In the genomic region with DNA sequence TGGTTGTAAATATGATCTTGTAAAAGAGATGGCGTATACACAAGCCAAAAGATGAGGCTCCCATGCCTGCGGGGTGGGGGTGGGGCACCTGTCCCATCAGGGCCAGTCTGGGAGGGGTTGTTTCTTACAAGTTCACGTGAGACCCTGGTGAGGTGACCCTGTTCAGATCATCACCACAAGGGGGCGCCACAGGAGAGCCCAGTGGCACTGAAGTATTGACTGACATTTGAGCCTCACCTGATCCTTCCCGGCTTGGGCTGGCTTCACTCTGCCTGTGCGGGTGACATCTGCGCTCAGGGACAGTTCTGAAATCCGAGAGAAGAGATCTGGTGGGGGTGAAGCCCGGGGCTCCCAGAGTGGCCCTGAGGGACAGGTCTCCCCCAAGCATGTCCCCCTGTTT, we compare ENCODE assay signal across 9 mouse cellular contexts. TPM values are rescaled to one million over a fixed set of nuclear protein-coding genes. Genes with fewer than 3 reads are reported as not detected.
A peak's percentile ranks its signal among the peaks of the same experiment; 100 is the strongest.
DNase-seq lines count a peak whose midpoint lies in the region; ATAC-seq and TF ChIP-seq lines count a peak whose summit lies in the region.
"Had no signal": no experiment of that assay in that cellular context is flagged by ENCODE, and none has a peak within 500 bp of the region (broad histone marks: within the 10 kb centered on the region; RNA-seq: fewer than 3 reads in every experiment).

No protein-coding gene starts in this region.

- H3K27me3 ChIP-seq in kidney, embryonic 16.5 days (ENCODE audit: insufficient read depth, low read length), result no peaks in the 10 kb centered on the region
- H3K27me3 ChIP-seq in ES-Bruce4 (ENCODE audit: control insufficient read depth, insufficient read depth, low read length, poor library complexity, severe bottlenecking), result no peaks in the 10 kb centered on the region
- no peaks in the 10 kb centered on the region for H3K27me3 ChIP-seq in liver, embryonic 11.5 days (replicated peaks; ENCODE audit: control insufficient read depth, insufficient read depth, low read length)
- H3K27me3 ChIP-seq in spleen, adult 2 months (ENCODE audit: control insufficient read depth, insufficient read depth, low read length), result no peaks in the 10 kb centered on the region
- H3K27me3 ChIP-seq: neural tube, embryonic 13.5 days had no signal

- no peak overlapping the region for H3K9ac ChIP-seq in kidney, embryonic 16.5 days (replicated peaks; ENCODE audit: low read length)
- H3K9ac ChIP-seq in ES-Bruce4 (ENCODE audit: low read depth, poor library complexity, severe bottlenecking), result no peak overlapping the region
- no peak overlapping the region for H3K9ac ChIP-seq in liver, embryonic 11.5 days (ENCODE audit: low read depth, low read length)
- H3K9ac ChIP-seq: neural tube, embryonic 13.5 days had no signal

- peaks cover 2% of the 10 kb centered on the region; the same call in 1 of the 2 replicates for H3K4me1 ChIP-seq in kidney, embryonic 16.5 days (ENCODE audit: insufficient read depth, low read length)
- H3K4me1 ChIP-seq in ES-Bruce4 (ENCODE audit: control insufficient read depth, insufficient read depth, low read length), result no peaks in the 10 kb centered on the region
- H3K4me1 ChIP-seq in liver, embryonic 11.5 days (replicated peaks; ENCODE audit: control insufficient read depth, insufficient read depth, low read length), result no peaks in the 10 kb centered on the region; the same call in 1 of the 2 replicates
- no peaks in the 10 kb centered on the region for H3K4me1 ChIP-seq in spleen, adult 2 months (ENCODE audit: control insufficient read depth, insufficient read depth, insufficient read length)

- H3K4me2 ChIP-seq in kidney, embryonic 16.5 days (replicated peaks; ENCODE audit: low read depth, low read length), result no peak overlapping the region
- H3K4me2 ChIP-seq in liver, embryonic 11.5 days, result no peak overlapping the region
- H3K4me2 ChIP-seq: neural tube, embryonic 13.5 days had no signal

- ATAC-seq in kidney, embryonic 16.5 days (ENCODE audit: low FRiP score, low TSS enrichment), result no peak; the same call in 1 of the 2 replicates
- no peak; the same call in 1 of the 2 replicates for ATAC-seq in liver, embryonic 11.5 days (replicated peaks; ENCODE audit: low FRiP score)

- no peaks in the 10 kb centered on the region for H3K36me3 ChIP-seq in kidney, embryonic 16.5 days (ENCODE audit: insufficient read depth, low read length)
- no peaks in the 10 kb centered on the region for H3K36me3 ChIP-seq in ES-Bruce4 (ENCODE audit: control insufficient read depth, insufficient read depth, low read length, poor library complexity, severe bottlenecking)
- H3K36me3 ChIP-seq in liver, embryonic 11.5 days (ENCODE audit: control insufficient read depth, insufficient read depth, low read length), result no peaks in the 10 kb centered on the region
- H3K36me3 ChIP-seq in spleen, adult 2 months (ENCODE audit: control insufficient read depth, insufficient read depth, low read length), result no peaks in the 10 kb centered on the region
- H3K36me3 ChIP-seq: neural tube, embryonic 13.5 days had no signal

- WGBS in kidney, embryonic 16.5 days, result 18% methylated on average over 9 of the region's 9 CpGs
- 12% methylated on average over 9 of the region's 9 CpGs for WGBS in liver, embryonic 11.5 days
- WGBS in spleen, adult 2 months, result 40% methylated on average over 9 of the region's 9 CpGs

- DNase-seq in kidney, adult 11 months, result peak; percentile 30
- peak; percentile 40 for DNase-seq in c-Kit-negative CD71-positive TER-119-positive erythroid progenitor cells, embryonic 14.5 days (ENCODE audit: low read depth, low spot score)
- peak; percentile 52 for DNase-seq in gastrocnemius, postnatal 25 days
- DNase-seq in liver, embryonic 11.5 days (ENCODE audit: low spot score), result peak; percentile 67
- peak; percentile 28 to 65 for DNase-seq in spleen, adult 2 months (ENCODE audit: low read depth in 1 of 2, low spot score in 2 of 2)
- no peak for DNase-seq in frontal cortex, postnatal 14 days (ENCODE audit: low spot score in 2 of 2)

- no peak for TF ChIP-seq POLR2A in ES-Bruce4 (IDR thresholded peaks at IDR 0.05; ENCODE audit: insufficient read depth, low read length)
- TF ChIP-seq POLR2A in spleen, adult 2 months (IDR thresholded peaks at IDR 0.05; ENCODE audit: low read depth, low read length), result no peak

- TF ChIP-seq EP300 in ES-Bruce4 (IDR thresholded peaks at IDR 0.05; ENCODE audit: insufficient read depth, low read depth, low read length), result no peak; the same call in 1 of the 2 replicates

- TF ChIP-seq CTCF in ES-Bruce4 (IDR thresholded peaks at IDR 0.05; ENCODE audit: low read depth, low read length), result peak; percentile 96
- peak; percentile 65; the same call in 1 of the 2 replicates for TF ChIP-seq CTCF in spleen, adult 2 months (IDR thresholded peaks at IDR 0.05; ENCODE audit: extremely low read depth, insufficient read depth, insufficient read length, insufficient replicate concordance)

- no peaks in the 10 kb centered on the region for H3K9me3 ChIP-seq in kidney, embryonic 16.5 days (ENCODE audit: low read length)
- no peaks in the 10 kb centered on the region for H3K9me3 ChIP-seq in ES-Bruce4 (replicated peaks; ENCODE audit: control insufficient read depth, insufficient read depth, low read length, poor library complexity, severe bottlenecking)
- H3K9me3 ChIP-seq in liver, embryonic 11.5 days (ENCODE audit: control insufficient read depth, low read length), result no peaks in the 10 kb centered on the region
- H3K9me3 ChIP-seq: neural tube, embryonic 13.5 days had no signal

- H3K4me3 ChIP-seq in kidney, embryonic 16.5 days (ENCODE audit: low read length), result no peak overlapping the region
- H3K4me3 ChIP-seq in ES-Bruce4 (ENCODE audit: low read depth, low read length), result no peak overlapping the region
- no peak overlapping the region for H3K4me3 ChIP-seq in liver, embryonic 11.5 days (ENCODE audit: low read depth, low read length)
- H3K4me3 ChIP-seq in spleen, adult 2 months (ENCODE audit: extremely low read depth, insufficient read depth, insufficient read length), result no peak overlapping the region
- H3K4me3 ChIP-seq: neural tube, embryonic 13.5 days had no signal

- H3K27ac ChIP-seq in kidney, embryonic 16.5 days (ENCODE audit: low read length), result no peak overlapping the region
- no peak overlapping the region for H3K27ac ChIP-seq in ES-Bruce4 (ENCODE audit: insufficient read depth, low read length)
- no peak overlapping the region for H3K27ac ChIP-seq in liver, embryonic 11.5 days (ENCODE audit: low read depth, low read length)
- no peak overlapping the region for H3K27ac ChIP-seq in spleen, adult 2 months (ENCODE audit: insufficient read depth, low read length)
- H3K27ac ChIP-seq: neural tube, embryonic 13.5 days had no signal

RNA-seq across cellular contexts. Expression of a gene that starts 10.9 kb away (rescaled TPM):
- polyA plus RNA-seq in kidney, embryonic 16.5 days (2015; fragmentation: Nextera tagmentation; extraction: Ambion mirVana), result 1.0 and 1.1 TPM in 2 replicates
- 2.2 and 2.3 TPM in 2 replicates for polyA plus RNA-seq in ES-Bruce4 (2011; ENCODE audit: insufficient read depth, insufficient read length, low read depth, missing spikeins)
- total RNA-seq in gastrocnemius, postnatal 25 days (2021), result under 1 TPM; 0.10 to 0.11 TPM
- 0.32 and 0.34 TPM in 2 replicates for polyA plus RNA-seq in liver, embryonic 11.5 days (2014; fragmentation: Nextera tagmentation; extraction: Ambion mirVana)
- 4.1 and 7.3 TPM in 2 replicates for polyA plus RNA-seq in spleen, adult 2 months (2012; rRNA removed)

RNA-seq across cellular contexts. Expression of a gene that starts 20.7 kb away (rescaled TPM):
- polyA plus RNA-seq in kidney, embryonic 16.5 days (2015; fragmentation: Nextera tagmentation; extraction: Ambion mirVana), result not detected in 2 replicates
- 0.29 TPM in 1 of 2 replicates, not detected in the other for polyA plus RNA-seq in ES-Bruce4 (2011; ENCODE audit: insufficient read depth, insufficient read length, low read depth, missing spikeins)
- total RNA-seq in gastrocnemius, postnatal 25 days (2021), result not detected
- not detected in 2 replicates for polyA plus RNA-seq in liver, embryonic 11.5 days (2014; fragmentation: Nextera tagmentation; extraction: Ambion mirVana)
- 0.05 and 0.09 TPM in 2 replicates for polyA plus RNA-seq in spleen, adult 2 months (2012; rRNA removed)
- polyA plus RNA-seq: neural tube, embryonic 13.5 days had no signal

RNA-seq across cellular contexts. Expression of a gene that starts 47.3 kb away (rescaled TPM):
- polyA plus RNA-seq in kidney, embryonic 16.5 days (2015; fragmentation: Nextera tagmentation; extraction: Ambion mirVana), result 0.10 and 0.17 TPM in 2 replicates
- polyA plus RNA-seq in ES-Bruce4 (2011; ENCODE audit: insufficient read depth, insufficient read length, low read depth, missing spikeins), result 2.8 and 3.1 TPM in 2 replicates
- 1 to 10 TPM; 1.8 to 3.1 TPM for total RNA-seq in gastrocnemius, postnatal 25 days (2021)
- 0.56 and 0.96 TPM in 2 replicates for polyA plus RNA-seq in liver, embryonic 11.5 days (2014; fragmentation: Nextera tagmentation; extraction: Ambion mirVana)
- polyA plus RNA-seq in spleen, adult 2 months (2012; rRNA removed), result 0.14 and 0.26 TPM in 2 replicates
- polyA plus RNA-seq: neural tube, embryonic 13.5 days had no signal

Comparison
In these comparisons a context has a peak if more than half of its experiments do, and no peak if none do; other contexts are left out.
1. DNase-seq: peak in kidney, adult 11 months (single experiment), c-Kit-negative CD71-positive TER-119-positive erythroid progenitor cells, embryonic 14.5 days (single experiment), gastrocnemius, postnatal 25 days (single experiment), liver, embryonic 11.5 days (single experiment) and spleen, adult 2 months (2 of 2); none in frontal cortex, postnatal 14 days (0 of 2).